Mouse (Mus musculus) neural tube, embryonic 13.5 days (tissue): ENCODE data around the gene Daglb. TPM values are rescaled to one million over a fixed set of nuclear protein-coding genes. Genes with fewer than 3 reads are reported as not detected.

ENCODE experiments used
- ATAC-seq: fragments of 200-750 bp; cut with Nextera tagmentation; 2 replicates; pipeline ENCODE4 v1.8.0; 2017; ENCODE audit warnings: low read depth, mild to moderate bottlenecking, moderate TSS enrichment, moderate library complexity
- H3K27ac ChIP-seq: fragments of 300-500 bp; sonication (generic); replicated peaks from 2 replicates; pipeline ENCODE4 v1.5.1; 2015; ENCODE audit warnings: moderate library complexity, mild to moderate bottlenecking, inconsistent platforms
- H3K27me3 ChIP-seq: fragments of 300-500 bp; sonication (generic); 2 replicates; pipeline ENCODE4 v1.6.1; 2015; ENCODE audit warnings: mild to moderate bottlenecking, inconsistent platforms
- H3K36me3 ChIP-seq: fragments of 300-500 bp; sonication (generic); 2 replicates; pipeline ENCODE4 v1.6.1; 2015; ENCODE audit warnings: mild to moderate bottlenecking, inconsistent platforms
- H3K4me1 ChIP-seq: fragments of 300-500 bp; sonication (generic); replicated peaks from 2 replicates; pipeline ENCODE4 v1.6.1; 2015; ENCODE audit warnings: inconsistent platforms
- H3K4me2 ChIP-seq: fragments of 300-500 bp; sonication (generic); 2 replicates; pipeline ENCODE4 v1.6.1; 2015; ENCODE audit warnings: inconsistent platforms, mild to moderate bottlenecking, moderate library complexity
- H3K4me3 ChIP-seq: fragments of 300-500 bp; sonication (generic); 2 replicates; pipeline ENCODE4 v1.5.1; 2015; ENCODE audit warnings: mild to moderate bottlenecking, inconsistent platforms
- H3K9ac ChIP-seq: fragments of 300-500 bp; sonication (generic); 2 replicates; pipeline ENCODE4 v1.6.1; 2015; ENCODE audit warnings: moderate library complexity, mild to moderate bottlenecking, inconsistent platforms
- H3K9me3 ChIP-seq: fragments of 300-500 bp; sonication (generic); 2 replicates; pipeline ENCODE4 v1.6.1; 2016; ENCODE audit warnings: inconsistent platforms
- WGBS: fragments of 180-500 bp; shearing (Covaris S2); methylation state at CpG from one replicate; pipeline ENCODE4 v1.1.7; 2015; 5-methylcytosine and 5-hydroxymethylcytosine counted together
- polyA plus RNA-seq: library from polyadenylated mRNA; unstranded; fragments of >200 nt; fragmentation: Nextera tagmentation; extraction: Ambion mirVana; gene quantifications from 2 replicates; pipeline ENCODE4 v1.2.1, GENCODE M21; 2015

Daglb gene
- polyA plus RNA-seq, 1 experiment from 2014 or later, result 16.9 TPM

GRCm38 (mm10) chr5:143555233-143555632, 90.8 kb downstream of the Daglb start:
- Histone ChIP-seq H3K4me3 (no peak overlapping the region), H3K27me3 (no peaks in the 10 kb centered on the region), H3K9me3 (no peaks in the 10 kb centered on the region), H3K27ac (no peak overlapping the region), H3K36me3 (0 out of 2 replicates have a peak, but pooled peaks cover 21% of the 10 kb centered on the region), H3K4me1 (peaks cover 28% of the 10 kb centered on the region), H3K9ac (no peak overlapping the region), H3K4me2 (no peak overlapping the region)
- ATAC-seq, result no peak
- WGBS, result 79% methylated on average over 6 of the region's 6 CpGs

Other genes with a start within 250 kb of the Daglb start
- gene Spdye4a, start 237.7 kb upstream of the Daglb start, polyA plus RNA-seq, result not detected in 2 replicates
- gene Zfp12, start 229.4 kb upstream of the Daglb start, polyA plus RNA-seq, result 22.0 and 23.6 TPM in 2 replicates
- gene Zfp316, start 194.6 kb upstream of the Daglb start, polyA plus RNA-seq, result 10.1 and 10.5 TPM in 2 replicates
- 0.10 and 0.11 TPM in 2 replicates for gene Zfp853, start 171.0 kb upstream of the Daglb start, polyA plus RNA-seq
- 35.7 and 38.0 TPM in 2 replicates for gene E130309D02Rik, start 149.2 kb upstream of the Daglb start, polyA plus RNA-seq
- 71.3 and 74.0 TPM in 2 replicates for gene Zdhhc4, start 135.3 kb upstream of the Daglb start, polyA plus RNA-seq
- gene Grid2ip, start 107.2 kb upstream of the Daglb start, polyA plus RNA-seq, result 0.54 TPM in 1 of 2 replicates, not detected in the other
- gene Kdelr2, start 60.7 kb upstream of the Daglb start, polyA plus RNA-seq, result 161 and 179 TPM in 2 replicates
- gene Rac1, start 63.5 kb downstream of the Daglb start, polyA plus RNA-seq, result 437 and 456 TPM in 2 replicates
- 43.1 and 45.2 TPM in 2 replicates for gene Cyth3, start 157.9 kb downstream of the Daglb start, polyA plus RNA-seq